Mouse (Mus musculus): ENCODE data around the gene Fcor. TPM values are rescaled to one million over a fixed set of nuclear protein-coding genes. Genes with fewer than 3 reads are reported as not detected.

Fcor gene
- polyA plus RNA-seq, 1 experiment = not detected

DNA sequence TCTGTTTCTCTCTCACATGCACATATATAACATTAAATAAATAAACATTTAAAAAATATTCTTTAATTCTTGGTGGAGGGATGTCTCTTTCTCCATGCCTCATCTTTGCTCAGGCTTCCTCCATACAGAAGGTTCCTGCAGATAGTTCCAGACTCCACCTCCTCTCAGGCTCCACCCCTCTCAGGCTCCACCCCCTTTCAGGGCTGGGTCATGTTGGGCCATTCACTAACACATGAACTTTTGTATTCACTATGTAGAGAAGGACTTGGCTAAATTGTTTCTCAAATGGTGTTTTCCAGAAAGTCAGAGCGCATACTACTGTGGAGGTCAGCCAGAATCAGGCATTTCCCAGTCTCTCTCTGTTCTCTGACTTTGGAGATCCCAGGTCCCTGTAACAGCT is 29.3 kb upstream of the Fcor start:
- 96% methylated on average over 1 of the region's 1 CpGs for WGBS
- Histone ChIP-seq H3K4me3 (ENCODE audit: insufficient read depth, low read depth, low read length) (no peak overlapping the region), H3K27ac (ENCODE audit: insufficient read depth, low read depth, low read length) (no peak overlapping the region), H3K4me1 (ENCODE audit: control insufficient read depth, insufficient read depth, low read length) (no peaks in the 10 kb centered on the region)
- no peak for TF ChIP-seq CTCF (IDR thresholded peaks at IDR 0.05; ENCODE audit: insufficient read depth, low read depth, low read length)
- no peak for TF ChIP-seq POLR2A (IDR thresholded peaks at IDR 0.05; ENCODE audit: insufficient read depth, low read depth, low read length)

DNA sequence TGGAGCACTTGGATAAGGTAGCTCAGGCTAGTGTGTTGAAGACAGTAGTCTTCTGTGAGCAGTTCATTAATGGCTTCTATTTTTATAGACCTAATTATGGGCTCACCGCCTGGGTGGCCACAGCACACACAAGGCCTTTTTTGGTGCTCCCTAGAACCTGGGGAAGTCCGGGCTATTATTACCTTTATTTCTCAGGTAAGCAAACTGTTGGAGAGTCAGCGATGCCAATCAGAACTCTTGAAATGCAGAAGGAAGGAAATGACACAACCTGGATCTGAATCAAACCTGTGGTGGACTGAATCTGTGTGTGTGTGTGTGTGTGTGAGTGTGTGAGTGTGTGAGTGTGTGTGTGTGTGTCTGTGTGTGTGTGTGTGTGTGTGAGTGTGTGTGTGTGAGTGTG is 22.0 kb upstream of the Fcor start, which contains the start of gene Fcer2a:
Gene Fcer2a, minus strand, starts transcription at position 55 of the 400 bp plus-strand sequence.
- Histone ChIP-seq H3K4me3 (ENCODE audit: insufficient read depth, low read depth, low read length) (no peak within 1 kb of the TSS), H3K4me1 (ENCODE audit: control insufficient read depth, insufficient read depth, low read length) (no peaks in the 10 kb centered on the region), H3K27ac (ENCODE audit: insufficient read depth, low read depth, low read length) (no peak within 1 kb of the TSS)
- TF ChIP-seq CTCF (IDR thresholded peaks at IDR 0.05; ENCODE audit: insufficient read depth, low read depth, low read length) (no peak), POLR2A (IDR thresholded peaks at IDR 0.05; ENCODE audit: insufficient read depth, low read depth, low read length) (no peak)
- 78% methylated on average over 3 of the region's 3 CpGs for WGBS

DNA sequence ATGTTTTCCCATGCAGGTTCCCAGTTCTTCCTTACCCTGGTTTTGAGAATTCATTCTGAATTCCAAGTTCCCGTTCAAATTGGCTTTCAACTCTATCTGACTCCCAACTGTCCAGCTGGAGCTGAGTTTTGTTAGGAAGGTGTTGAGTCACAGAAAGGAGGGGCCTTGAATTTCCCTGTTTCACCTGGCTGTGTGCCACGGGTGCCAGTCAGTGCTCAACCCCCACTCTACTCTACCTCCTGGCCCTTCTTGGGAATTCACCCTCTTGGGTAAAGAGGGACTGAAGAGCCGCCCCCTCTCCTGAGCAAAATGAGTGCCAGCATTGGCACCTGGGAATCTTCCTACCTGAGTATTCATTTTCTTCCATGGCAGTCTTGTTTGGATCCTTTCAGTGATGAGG is 18.6 kb upstream of the Fcor start:
- H3K4me3 ChIP-seq (ENCODE audit: insufficient read depth, low read depth, low read length) = no peak overlapping the region
- WGBS = 68% methylated on average over 3 of the region's 3 CpGs
- no peak overlapping the region for H3K27ac ChIP-seq (ENCODE audit: insufficient read depth, low read depth, low read length)
- TF ChIP-seq POLR2A (IDR thresholded peaks at IDR 0.05; ENCODE audit: insufficient read depth, low read depth, low read length) (no peak), CTCF (IDR thresholded peaks at IDR 0.05; ENCODE audit: insufficient read depth, low read depth, low read length) (no peak)
- no peaks in the 10 kb centered on the region for H3K4me1 ChIP-seq (ENCODE audit: control insufficient read depth, insufficient read depth, low read length)

DNA sequence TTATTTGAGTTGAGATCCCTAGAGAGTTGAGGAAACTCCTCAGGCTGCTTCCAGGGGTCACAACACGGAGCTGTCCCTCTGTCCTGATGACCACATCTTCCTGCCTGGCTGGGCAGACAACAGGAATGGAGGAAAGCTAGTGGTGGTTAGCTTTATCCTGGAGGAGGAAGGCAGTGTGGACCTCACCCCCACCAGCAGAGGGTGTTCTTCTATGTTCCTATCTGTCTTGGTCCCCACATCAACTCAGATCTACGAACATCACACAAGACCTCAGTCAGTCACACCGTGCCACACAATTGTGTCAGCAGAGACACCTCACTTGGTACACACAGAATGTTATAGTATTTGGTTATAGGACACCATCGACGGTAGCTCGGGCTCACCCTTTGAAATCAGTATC is 15.4 kb upstream of the Fcor start:
- no peaks in the 10 kb centered on the region for H3K4me1 ChIP-seq (ENCODE audit: control insufficient read depth, insufficient read depth, low read length)
- 81% methylated on average over 6 of the region's 6 CpGs for WGBS
- H3K4me3 ChIP-seq (ENCODE audit: insufficient read depth, low read depth, low read length) = no peak overlapping the region
- no peak for TF ChIP-seq CTCF (IDR thresholded peaks at IDR 0.05; ENCODE audit: insufficient read depth, low read depth, low read length)
- no peak for TF ChIP-seq POLR2A (IDR thresholded peaks at IDR 0.05; ENCODE audit: insufficient read depth, low read depth, low read length)
- no peak overlapping the region for H3K27ac ChIP-seq (ENCODE audit: insufficient read depth, low read depth, low read length)

DNA sequence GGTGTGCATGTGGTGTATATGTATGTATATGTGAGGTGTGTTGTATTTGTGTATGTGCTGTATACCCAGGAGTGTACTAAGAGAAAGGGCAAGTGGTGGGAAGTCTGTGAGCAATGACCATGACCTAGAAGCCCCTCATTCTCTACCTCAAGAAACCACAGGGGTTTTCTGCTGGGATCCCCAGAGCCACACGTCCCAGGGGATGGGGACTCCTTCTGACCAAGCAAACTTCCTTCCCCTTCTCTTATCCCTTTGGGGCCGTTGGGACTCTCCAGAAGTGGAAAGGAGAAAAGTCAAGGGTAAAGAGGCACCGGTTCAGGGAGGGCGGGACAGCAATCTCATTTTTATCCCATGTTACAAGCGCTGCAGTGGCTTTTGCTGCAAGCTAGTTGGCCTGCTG is 13.3 kb upstream of the Fcor start:
- H3K4me3 ChIP-seq (ENCODE audit: insufficient read depth, low read depth, low read length) = no peak overlapping the region
- WGBS = 68% methylated on average over 5 of the region's 5 CpGs
- TF ChIP-seq POLR2A (IDR thresholded peaks at IDR 0.05; ENCODE audit: insufficient read depth, low read depth, low read length) (no peak), CTCF (IDR thresholded peaks at IDR 0.05; ENCODE audit: insufficient read depth, low read depth, low read length) (no peak)
- H3K4me1 ChIP-seq (ENCODE audit: control insufficient read depth, insufficient read depth, low read length) = 0 out of 2 replicates have a peak, but pooled peaks cover 3% of the 10 kb centered on the region
- no peak overlapping the region for H3K27ac ChIP-seq (ENCODE audit: insufficient read depth, low read depth, low read length)

DNA sequence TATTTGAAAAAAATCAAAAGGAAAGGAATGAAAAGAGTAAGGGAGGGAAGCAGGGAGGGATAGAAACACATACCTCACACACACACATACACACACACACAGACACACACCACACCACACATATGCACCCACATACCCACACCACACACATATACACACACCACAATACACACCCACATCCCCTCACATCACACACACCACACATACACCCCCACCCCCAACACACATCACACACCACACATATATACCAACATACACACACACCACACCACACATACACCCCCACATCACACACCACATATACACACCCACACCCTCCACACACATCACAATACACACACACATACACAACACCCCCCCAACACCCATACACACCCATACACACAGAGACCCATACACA is 12.4 kb upstream of the Fcor start:
- Histone ChIP-seq H3K27ac (ENCODE audit: insufficient read depth, low read depth, low read length) (no peak overlapping the region), H3K4me3 (ENCODE audit: insufficient read depth, low read depth, low read length) (no peak overlapping the region), H3K4me1 (ENCODE audit: control insufficient read depth, insufficient read depth, low read length) (peaks cover 3% of the 10 kb centered on the region; the same call in 1 of the 2 replicates)
- no peak for TF ChIP-seq POLR2A (IDR thresholded peaks at IDR 0.05; ENCODE audit: insufficient read depth, low read depth, low read length)
- TF ChIP-seq CTCF (IDR thresholded peaks at IDR 0.05; ENCODE audit: insufficient read depth, low read depth, low read length) = no peak

DNA sequence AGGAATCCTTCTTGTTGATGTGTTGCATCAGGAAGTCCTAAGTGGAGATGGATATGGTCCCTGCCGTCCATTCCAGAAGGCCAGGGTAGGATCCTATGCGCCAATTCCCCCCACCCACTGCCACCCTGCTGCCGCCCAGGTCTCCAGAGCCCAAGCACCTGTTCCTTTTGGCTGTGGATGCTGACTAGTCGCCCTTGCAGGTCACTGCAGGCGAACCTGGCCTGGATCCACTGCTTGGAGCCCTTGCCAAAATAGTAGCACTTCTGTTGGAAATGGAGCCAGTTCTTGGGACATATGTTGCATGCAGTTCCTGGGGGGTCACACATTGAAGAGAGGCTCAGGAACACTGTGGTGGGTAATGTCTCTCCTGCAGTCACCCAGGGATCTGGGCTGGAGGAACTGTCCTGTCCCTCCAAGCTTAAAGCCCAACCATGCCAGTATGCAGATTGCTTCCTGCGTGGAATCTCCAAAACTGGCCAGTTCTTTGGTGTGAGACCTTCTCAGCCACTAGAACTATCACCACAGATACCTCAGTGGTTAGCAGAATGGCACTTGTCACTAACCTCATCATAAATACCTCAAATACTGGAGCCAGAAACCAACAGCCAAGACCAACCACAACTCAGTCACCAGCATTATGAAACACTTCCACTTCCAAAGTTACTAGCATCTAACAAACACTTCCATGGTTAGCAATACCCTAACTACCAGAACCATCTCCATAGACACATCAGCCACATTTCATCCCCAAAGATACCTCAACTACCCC is 11.4 kb upstream of the Fcor start:
- peaks cover 12% of the 10 kb centered on the region; the same call in 1 of the 2 replicates for H3K4me1 ChIP-seq (ENCODE audit: control insufficient read depth, insufficient read depth, low read length)
- H3K27ac ChIP-seq (ENCODE audit: insufficient read depth, low read depth, low read length) = no peak overlapping the region
- H3K4me3 ChIP-seq (ENCODE audit: insufficient read depth, low read depth, low read length) = no peak overlapping the region
- WGBS = 66% methylated on average over 6 of the region's 6 CpGs
- TF ChIP-seq CTCF (IDR thresholded peaks at IDR 0.05; ENCODE audit: insufficient read depth, low read depth, low read length) = no peak
- TF ChIP-seq POLR2A (IDR thresholded peaks at IDR 0.05; ENCODE audit: insufficient read depth, low read depth, low read length) = no peak

DNA sequence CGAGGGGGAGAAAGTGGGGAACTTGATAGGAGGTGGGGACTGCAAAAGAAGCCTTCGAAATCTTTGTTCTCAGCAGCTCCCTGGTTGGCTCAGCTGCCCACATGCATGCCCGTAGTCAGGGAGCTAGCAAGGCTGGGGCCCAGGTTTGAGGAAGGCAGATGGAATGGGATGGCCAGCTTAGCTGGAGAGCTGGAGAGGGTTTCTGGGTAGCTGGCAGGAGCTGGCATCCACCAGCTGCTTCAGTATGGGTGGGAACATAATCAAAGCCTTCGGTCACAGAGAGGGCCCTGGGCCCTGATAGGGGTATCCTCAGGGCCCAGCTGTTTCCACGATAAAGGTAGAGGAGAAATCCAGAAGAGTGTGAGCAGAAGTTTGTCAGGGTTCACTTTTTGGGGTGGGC is 10.3 kb upstream of the Fcor start:
- Histone ChIP-seq H3K4me1 (ENCODE audit: control insufficient read depth, insufficient read depth, low read length) (peaks cover 15% of the 10 kb centered on the region; the same call in 1 of the 2 replicates), H3K4me3 (ENCODE audit: insufficient read depth, low read depth, low read length) (no peak overlapping the region), H3K27ac (ENCODE audit: insufficient read depth, low read depth, low read length) (no peak overlapping the region)
- 88% methylated on average over 5 of the region's 5 CpGs for WGBS
- TF ChIP-seq POLR2A (IDR thresholded peaks at IDR 0.05; ENCODE audit: insufficient read depth, low read depth, low read length) (no peak), CTCF (IDR thresholded peaks at IDR 0.05; ENCODE audit: insufficient read depth, low read depth, low read length) (no peak)

DNA sequence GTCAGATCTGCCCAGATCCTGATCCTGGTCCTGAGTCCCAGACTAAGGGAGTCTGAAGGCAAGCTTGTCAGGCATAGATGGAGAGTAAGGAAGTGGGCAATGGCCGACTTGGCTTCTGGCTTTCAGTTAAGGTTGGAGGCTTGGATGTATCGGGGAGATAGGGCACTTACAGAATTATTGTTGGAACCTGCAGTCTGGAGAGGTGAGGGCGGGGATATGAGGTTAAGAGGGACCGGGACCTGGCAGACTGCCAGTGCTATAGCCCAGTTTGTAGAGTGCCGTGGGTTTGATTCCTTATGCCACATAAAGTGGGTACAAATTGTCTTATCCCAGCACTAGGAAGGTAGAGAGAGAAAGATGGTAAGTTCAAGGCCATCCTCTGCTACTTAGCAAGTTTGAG is 7.5 kb upstream of the Fcor start:
- H3K4me3 ChIP-seq (ENCODE audit: insufficient read depth, low read depth, low read length) = no peak overlapping the region
- WGBS = 82% methylated on average over 5 of the region's 5 CpGs
- H3K27ac ChIP-seq (ENCODE audit: insufficient read depth, low read depth, low read length) = no peak overlapping the region
- TF ChIP-seq CTCF (IDR thresholded peaks at IDR 0.05; ENCODE audit: insufficient read depth, low read depth, low read length) = no peak
- TF ChIP-seq POLR2A (IDR thresholded peaks at IDR 0.05; ENCODE audit: insufficient read depth, low read depth, low read length) = no peak
- H3K4me1 ChIP-seq (ENCODE audit: control insufficient read depth, insufficient read depth, low read length) = peaks cover 18% of the 10 kb centered on the region; the same call in 1 of the 2 replicates
